Mouse (Mus musculus) embryonic facial prominence, embryonic 13.5 days (tissue): ENCODE results near the gene Acot8. TPM values are rescaled to one million over a fixed set of nuclear protein-coding genes. Genes with fewer than 3 reads are reported as not detected.

Experiments
- ATAC-seq: fragments of 200-750 bp; cut with Nextera tagmentation; 2 replicates; pipeline ENCODE4 v1.8.0; 2017; ENCODE audit warnings: low read depth; ENCODE audit not compliant: insufficient number of reproducible peaks, insufficient read depth, low FRiP score, low TSS enrichment
- H3K27ac ChIP-seq: fragments of 300-500 bp; sonication (generic); 2 replicates; pipeline ENCODE4 v1.5.1; 2015; ENCODE audit warnings: moderate library complexity, mild to moderate bottlenecking, inconsistent platforms
- H3K27me3 ChIP-seq: fragments of 300-500 bp; sonication (generic); 2 replicates; pipeline ENCODE4 v1.6.1; 2015; ENCODE audit warnings: mild to moderate bottlenecking, inconsistent platforms
- H3K36me3 ChIP-seq: fragments of 300-500 bp; sonication (generic); 2 replicates; pipeline ENCODE4 v1.6.1; 2015; ENCODE audit warnings: mild to moderate bottlenecking, inconsistent platforms
- H3K4me1 ChIP-seq: fragments of 300-500 bp; sonication (generic); 2 replicates; pipeline ENCODE4 v1.6.1; 2015; ENCODE audit warnings: inconsistent platforms
- H3K4me2 ChIP-seq: fragments of 300-500 bp; sonication (generic); 2 replicates; pipeline ENCODE4 v1.6.1; 2015; ENCODE audit warnings: moderate library complexity, mild to moderate bottlenecking, inconsistent platforms
- H3K4me3 ChIP-seq: fragments of 300-500 bp; sonication (generic); 2 replicates; pipeline ENCODE4 v1.5.1; 2015; ENCODE audit warnings: mild to moderate bottlenecking, inconsistent platforms
- H3K9ac ChIP-seq: fragments of 300-500 bp; sonication (generic); 2 replicates; pipeline ENCODE4 v1.6.1; 2015; ENCODE audit warnings: mild to moderate bottlenecking, inconsistent platforms
- H3K9me3 ChIP-seq: fragments of 300-500 bp; sonication (generic); 2 replicates; pipeline ENCODE4 v1.6.1; 2016; ENCODE audit warnings: inconsistent platforms
- WGBS: fragments of 180-500 bp; shearing (Covaris S2); methylation state at CpG from one replicate; pipeline ENCODE4 v1.1.7; 2015; ENCODE audit warnings: mixed read lengths; 5-methylcytosine and 5-hydroxymethylcytosine counted together
- polyA plus RNA-seq: library from polyadenylated mRNA; unstranded; fragments of >200 nt; fragmentation: Nextera tagmentation; extraction: Ambion mirVana; gene quantifications from 2 replicates; pipeline ENCODE4 v1.2.1, GENCODE M21; 2015

The Acot8 gene
- polyA plus RNA-seq, 1 experiment from 2014 or later: 19.5 TPM

- Histone ChIP-seq H3K4me2 (no peak overlapping the region), H3K27me3 (no peaks in the 10 kb centered on the region), H3K4me3 (no peak overlapping the region), H3K36me3 (0 out of 2 replicates have a peak, but pooled peaks cover under 1% of the 10 kb centered on the region), H3K27ac (no peak overlapping the region), H3K9ac (no peak overlapping the region), H3K9me3 (no peaks in the 10 kb centered on the region), H3K4me1 (no peaks in the 10 kb centered on the region)
- WGBS: 94% methylated on average over 11 of the region's 11 CpGs
- no peak for ATAC-seq
Measured at GRCm38 (mm10) chr2:164778015-164778287, 26.7 kb downstream of the Acot8 start.

GRCm38 (mm10) chr2:164777246-164778014 is 27.3 kb downstream of the Acot8 start:
- no peak overlapping the region for H3K4me3 ChIP-seq
- WGBS: 82% methylated on average over 30 of the region's 30 CpGs
- H3K9me3 ChIP-seq: no peaks in the 10 kb centered on the region
- no peak for ATAC-seq
- H3K27ac ChIP-seq: no peak overlapping the region
- H3K27me3 ChIP-seq: no peaks in the 10 kb centered on the region
- no peaks in the 10 kb centered on the region; the same call in 1 of the 2 replicates for H3K4me1 ChIP-seq
- no peak overlapping the region for H3K9ac ChIP-seq
- H3K36me3 ChIP-seq: 0 out of 2 replicates have a peak, but pooled peaks cover 5% of the 10 kb centered on the region
- no peak overlapping the region for H3K4me2 ChIP-seq

- H3K4me3 ChIP-seq: no peak overlapping the region
- ATAC-seq: no peak
- WGBS: 64% methylated on average over 17 of the region's 17 CpGs
Measured at GRCm38 (mm10) chr2:164776801-164777200, 27.9 kb downstream of the Acot8 start.

GRCm38 (mm10) chr2:164776130-164776529 is 28.6 kb downstream of the Acot8 start:
- WGBS: 88% methylated on average over 6 of the region's 6 CpGs
- no peak for ATAC-seq
- no peak overlapping the region for H3K9ac ChIP-seq

More at GRCm38 (mm10) chr2:164776801-164777200, 27.9 kb downstream of the Acot8 start:
- H3K9ac ChIP-seq: no peak overlapping the region
- peaks cover 12% of the 10 kb centered on the region for H3K36me3 ChIP-seq
- no peak overlapping the region for H3K27ac ChIP-seq
- peaks cover 5% of the 10 kb centered on the region for H3K4me1 ChIP-seq
- no peaks in the 10 kb centered on the region for H3K9me3 ChIP-seq
- H3K27me3 ChIP-seq: no peaks in the 10 kb centered on the region
- no peak overlapping the region for H3K4me2 ChIP-seq

GRCm38 (mm10) chr2:164773989-164774364 is 30.7 kb downstream of the Acot8 start:
- Histone ChIP-seq H3K27me3 (no peaks in the 10 kb centered on the region), H3K9ac (no peak overlapping the region), H3K36me3 (peaks cover 19% of the 10 kb centered on the region), H3K27ac (no peak overlapping the region), H3K4me2 (no peak overlapping the region), H3K4me3 (no peak overlapping the region), H3K4me1 (peaks cover 24% of the 10 kb centered on the region), H3K9me3 (no peaks in the 10 kb centered on the region)
- no peak for ATAC-seq
- WGBS: 85% methylated on average over 5 of the region's 5 CpGs

More at GRCm38 (mm10) chr2:164776130-164776529, 28.6 kb downstream of the Acot8 start:
- Histone ChIP-seq H3K4me2 (no peak overlapping the region), H3K9me3 (no peaks in the 10 kb centered on the region), H3K27ac (no peak overlapping the region), H3K4me1 (peaks cover 11% of the 10 kb centered on the region), H3K36me3 (peaks cover 18% of the 10 kb centered on the region), H3K4me3 (no peak overlapping the region), H3K27me3 (no peaks in the 10 kb centered on the region)

- WGBS: 76% methylated on average over 14 of the region's 14 CpGs
- Histone ChIP-seq H3K36me3 (peaks cover 19% of the 10 kb centered on the region), H3K9me3 (no peaks in the 10 kb centered on the region), H3K9ac (no peak overlapping the region), H3K4me2 (no peak overlapping the region), H3K4me1 (peaks cover 24% of the 10 kb centered on the region), H3K27me3 (no peaks in the 10 kb centered on the region), H3K4me3 (no peak overlapping the region), H3K27ac (no peak overlapping the region)
- no peak for ATAC-seq
Measured at GRCm38 (mm10) chr2:164773229-164773988, 31.3 kb downstream of the Acot8 start.

GRCm38 (mm10) chr2:164771123-164771522 is 33.6 kb downstream of the Acot8 start:
- H3K9me3 ChIP-seq: no peaks in the 10 kb centered on the region
- H3K4me2 ChIP-seq: peak overlapping the region; percentile 93
- H3K27ac ChIP-seq: no peak overlapping the region
- peaks cover 41% of the 10 kb centered on the region for H3K36me3 ChIP-seq
- H3K4me3 ChIP-seq: peak overlapping the region; percentile 93
- H3K9ac ChIP-seq: peak overlapping the region; percentile 87
- H3K4me1 ChIP-seq: peaks cover 24% of the 10 kb centered on the region
- H3K27me3 ChIP-seq: no peaks in the 10 kb centered on the region
- ATAC-seq: no peak
- 79% methylated on average over 8 of the region's 8 CpGs for WGBS

- peak overlapping the region; percentile 93 for H3K4me2 ChIP-seq
Measured at GRCm38 (mm10) chr2:164770279-164770678, 34.4 kb downstream of the Acot8 start.

GRCm38 (mm10) chr2:164769258-164770037 is 35.2 kb downstream of the Acot8 start, which contains the start of gene Ube2c:
Gene Ube2c, plus strand, starts transcription at chr2:164769898.
- Histone ChIP-seq H3K27ac (peak within 1 kb of the TSS; percentile 80), H3K36me3 (peaks cover 54% of the 10 kb centered on the region), H3K9ac (peak within 1 kb of the TSS; percentile 87), H3K4me3 (peak within 1 kb of the TSS; percentile 93), H3K4me2 (peak within 1 kb of the TSS; percentile 93), H3K9me3 (no peaks in the 10 kb centered on the region), H3K27me3 (no peaks in the 10 kb centered on the region), H3K4me1 (peaks cover 24% of the 10 kb centered on the region)
- WGBS: 2% methylated on average over 53 of the region's 53 CpGs
- ATAC-seq: peak; percentile 98

More at GRCm38 (mm10) chr2:164770279-164770678, 34.4 kb downstream of the Acot8 start:
- no peaks in the 10 kb centered on the region for H3K9me3 ChIP-seq
- H3K36me3 ChIP-seq: peaks cover 49% of the 10 kb centered on the region
- H3K4me3 ChIP-seq: peak overlapping the region; percentile 93
- H3K4me1 ChIP-seq: peaks cover 24% of the 10 kb centered on the region
- H3K27me3 ChIP-seq: no peaks in the 10 kb centered on the region
- peak overlapping the region; percentile 87 for H3K9ac ChIP-seq
- ATAC-seq: no peak
- 4% methylated on average over 15 of the region's 15 CpGs for WGBS
- peak overlapping the region; percentile 51 for H3K27ac ChIP-seq

- no peak overlapping the region for H3K27ac ChIP-seq
- no peak overlapping the region for H3K4me2 ChIP-seq
- no peaks in the 10 kb centered on the region for H3K9me3 ChIP-seq
- no peak overlapping the region for H3K9ac ChIP-seq
- peaks cover 24% of the 10 kb centered on the region for H3K4me1 ChIP-seq
- no peak for ATAC-seq
- H3K36me3 ChIP-seq: peaks cover 62% of the 10 kb centered on the region
- no peaks in the 10 kb centered on the region for H3K27me3 ChIP-seq
- 94% methylated on average over 15 of the region's 15 CpGs for WGBS
- no peak overlapping the region for H3K4me3 ChIP-seq
Measured at GRCm38 (mm10) chr2:164767812-164768540, 36.7 kb downstream of the Acot8 start.

GRCm38 (mm10) chr2:164765841-164766240 is 38.8 kb downstream of the Acot8 start:
- no peaks in the 10 kb centered on the region for H3K9me3 ChIP-seq
- no peak overlapping the region for H3K4me2 ChIP-seq
- ATAC-seq: no peak
- no peak overlapping the region for H3K4me3 ChIP-seq
- H3K27me3 ChIP-seq: no peaks in the 10 kb centered on the region
- H3K4me1 ChIP-seq: peaks cover 10% of the 10 kb centered on the region
- no peak overlapping the region for H3K9ac ChIP-seq
- no peak overlapping the region for H3K27ac ChIP-seq
- H3K36me3 ChIP-seq: peaks cover 64% of the 10 kb centered on the region
- WGBS: 70% methylated on average over 3 of the region's 3 CpGs
